18 mouse cellular contexts compared by ENCODE assay signal in genomic region chr5:112346211-112346965, GRCm38 (mm10). TPM values are rescaled to one million over a fixed set of nuclear protein-coding genes. Genes with fewer than 3 reads are reported as not detected.
DNase-seq lines count a peak whose midpoint lies in the region; ATAC-seq and TF ChIP-seq lines count a peak whose summit lies in the region.
"Had no signal": no experiment of that assay in that cellular context is flagged by ENCODE, and none has a peak within 500 bp of the region (broad histone marks: within the 10 kb centered on the region; RNA-seq: fewer than 3 reads in every experiment).

No protein-coding gene starts in this region.

- H3K9me3 ChIP-seq in hindbrain, embryonic 13.5 days = no peaks in the 10 kb centered on the region
- no peaks in the 10 kb centered on the region for H3K9me3 ChIP-seq in hindbrain, postnatal 0 days (ENCODE audit: low read length)
- no peaks in the 10 kb centered on the region for H3K9me3 ChIP-seq in neural tube, embryonic 12.5 days
- no peaks in the 10 kb centered on the region for H3K9me3 ChIP-seq in intestine, embryonic 15.5 days
- no peaks in the 10 kb centered on the region for H3K9me3 ChIP-seq in liver, embryonic 14.5 days (ENCODE audit: control insufficient read depth, low read length)

- DNase-seq in hindbrain, postnatal 0 days (ENCODE audit: low spot score) = no peak
- DNase-seq in neural tube, embryonic 10.5 days (ENCODE audit: extremely low spot score, low spot score) = no peak
- DNase-seq in liver, embryonic 14.5 days (ENCODE audit: low read depth in 3 of 3, low spot score in 3 of 3) = no peak
- no peak for DNase-seq in embryo, embryonic 10.5 days (ENCODE audit: low spot score)
- no peak for DNase-seq in lung, adult 18-20 months
- DNase-seq: cerebellum, adult 11-12 months; kidney, adult 2 months; kidney, postnatal 36 days; lung, adult 2 months; right cerebral cortex, adult 18-20 months had no signal

- no peak overlapping the region for H3K4me2 ChIP-seq in hindbrain, embryonic 13.5 days
- no peak overlapping the region for H3K4me2 ChIP-seq in hindbrain, postnatal 0 days (ENCODE audit: low read depth, low read length)
- 0 out of 2 replicates have a peak overlapping the region, but pooled peaks have one; percentile 9 for H3K4me2 ChIP-seq in neural tube, embryonic 12.5 days (replicated peaks)
- 0 out of 2 replicates have a peak overlapping the region, but pooled peaks have one; percentile 27 for H3K4me2 ChIP-seq in intestine, embryonic 15.5 days (replicated peaks)
- no peak overlapping the region for H3K4me2 ChIP-seq in liver, embryonic 14.5 days (ENCODE audit: low read depth)

- WGBS in hindbrain, embryonic 13.5 days = 88% methylated on average over 16 of the region's 16 CpGs
- 80% methylated on average over 16 of the region's 16 CpGs for WGBS in hindbrain, postnatal 0 days
- WGBS in neural tube, embryonic 12.5 days = 89% methylated on average over 16 of the region's 16 CpGs
- WGBS in intestine, embryonic 15.5 days = 75% methylated on average over 16 of the region's 16 CpGs
- 50% methylated on average over 16 of the region's 16 CpGs for WGBS in liver, embryonic 14.5 days (ENCODE audit: insufficient replicate concordance)

- no peak for TF ChIP-seq EP300 in liver, embryonic 14.5 days (IDR thresholded peaks at IDR 0.05; ENCODE audit: low read depth)

- no peak for TF ChIP-seq CTCF in hindbrain, postnatal 0 days (IDR thresholded peaks at IDR 0.05; ENCODE audit: low read depth)
- TF ChIP-seq CTCF in liver, embryonic 14.5 days (IDR thresholded peaks at IDR 0.05; ENCODE audit: low read depth) = 0 out of 2 replicates have a peak, but pooled peaks have one; percentile 7

- ATAC-seq in hindbrain, embryonic 13.5 days (ENCODE audit: low FRiP score) = no peak
- ATAC-seq in hindbrain, postnatal 0 days = no peak
- ATAC-seq in neural tube, embryonic 12.5 days (ENCODE audit: low FRiP score, low read depth) = no peak
- ATAC-seq in intestine, embryonic 15.5 days = no peak
- no peak for ATAC-seq in liver, embryonic 14.5 days (ENCODE audit: insufficient read depth)
- ATAC-seq: CD4-positive, CD25-positive, alpha-beta regulatory T cell, adult 4 months had no signal

- no peak overlapping the region for H3K4me3 ChIP-seq in hindbrain, embryonic 13.5 days
- no peak overlapping the region for H3K4me3 ChIP-seq in hindbrain, postnatal 0 days (ENCODE audit: low read length)
- H3K4me3 ChIP-seq in neural tube, embryonic 12.5 days = no peak overlapping the region
- no peak overlapping the region for H3K4me3 ChIP-seq in intestine, embryonic 15.5 days (replicated peaks)
- H3K4me3 ChIP-seq in liver, embryonic 14.5 days (ENCODE audit: insufficient read depth in 1 of 2, low read depth in 2 of 2, low read length in 2 of 2) = no peak overlapping the region
- H3K4me3 ChIP-seq: erythroblast, embryonic 14.5 days had no signal

- H3K27ac ChIP-seq in hindbrain, embryonic 13.5 days = no peak overlapping the region
- no peak overlapping the region for H3K27ac ChIP-seq in hindbrain, postnatal 0 days
- H3K27ac ChIP-seq in neural tube, embryonic 12.5 days = no peak overlapping the region
- no peak overlapping the region for H3K27ac ChIP-seq in intestine, embryonic 15.5 days
- H3K27ac ChIP-seq in liver, embryonic 14.5 days = no peak overlapping the region

- H3K4me1 ChIP-seq in hindbrain, embryonic 13.5 days (replicated peaks) = peaks cover 49% of the 10 kb centered on the region
- H3K4me1 ChIP-seq in hindbrain, postnatal 0 days (ENCODE audit: insufficient read depth, low read length) = 0 out of 2 replicates have a peak, but pooled peaks cover 9% of the 10 kb centered on the region
- H3K4me1 ChIP-seq in neural tube, embryonic 12.5 days = peaks cover 38% of the 10 kb centered on the region
- H3K4me1 ChIP-seq in intestine, embryonic 15.5 days (replicated peaks) = peaks cover 24% of the 10 kb centered on the region
- H3K4me1 ChIP-seq in liver, embryonic 14.5 days (replicated peaks; ENCODE audit: control insufficient read depth in 2 of 2, insufficient read depth in 2 of 2, low read length in 1 of 2) = peaks cover 5 to 28% of the 10 kb centered on the region in 2 experiments

- peaks cover 53% of the 10 kb centered on the region for H3K36me3 ChIP-seq in hindbrain, embryonic 13.5 days
- peaks cover 23% of the 10 kb centered on the region; the same call in 1 of the 2 replicates for H3K36me3 ChIP-seq in hindbrain, postnatal 0 days (ENCODE audit: insufficient read depth, low read length)
- H3K36me3 ChIP-seq in neural tube, embryonic 12.5 days = peaks cover 47% of the 10 kb centered on the region
- peaks cover 20% of the 10 kb centered on the region for H3K36me3 ChIP-seq in intestine, embryonic 15.5 days
- no peaks in the 10 kb centered on the region; the same call in 1 of the 2 replicates for H3K36me3 ChIP-seq in liver, embryonic 14.5 days (replicated peaks; ENCODE audit: control insufficient read depth, insufficient read depth, low read depth)

- peak overlapping the region; percentile 56 for H3K9ac ChIP-seq in hindbrain, embryonic 13.5 days
- H3K9ac ChIP-seq in hindbrain, postnatal 0 days (replicated peaks; ENCODE audit: low read length) = no peak overlapping the region
- H3K9ac ChIP-seq in neural tube, embryonic 12.5 days = no peak overlapping the region
- no peak overlapping the region for H3K9ac ChIP-seq in intestine, embryonic 15.5 days
- no peak overlapping the region; the same call in 1 of the 2 replicates for H3K9ac ChIP-seq in liver, embryonic 14.5 days (replicated peaks)

- no peaks in the 10 kb centered on the region for H3K27me3 ChIP-seq in hindbrain, embryonic 13.5 days
- H3K27me3 ChIP-seq in hindbrain, postnatal 0 days (ENCODE audit: insufficient read depth, low read length) = no peaks in the 10 kb centered on the region
- H3K27me3 ChIP-seq in neural tube, embryonic 12.5 days (replicated peaks) = no peaks in the 10 kb centered on the region
- H3K27me3 ChIP-seq in intestine, embryonic 15.5 days (replicated peaks) = no peaks in the 10 kb centered on the region
- no peaks in the 10 kb centered on the region for H3K27me3 ChIP-seq in liver, embryonic 14.5 days (ENCODE audit: control insufficient read depth, insufficient read depth, low read length)

RNA-seq across cellular contexts. Expression of gene Hps4, which starts 3.5 kb away (rescaled TPM):
- 40.3 and 43.2 TPM in 2 replicates for polyA plus RNA-seq in hindbrain, embryonic 13.5 days (2015; fragmentation: Nextera tagmentation; extraction: Ambion mirVana)
- 43.9 and 45.6 TPM in 2 replicates for total RNA-seq in hindbrain, postnatal 0 days (2014; rRNA removed)
- polyA plus RNA-seq in hindbrain, postnatal 0 days (2015; fragmentation: Nextera tagmentation; extraction: Ambion mirVana) = 32.7 and 33.6 TPM in 2 replicates
- 36.1 and 38.4 TPM in 2 replicates for polyA plus RNA-seq in neural tube, embryonic 12.5 days (2016; fragmentation: Nextera tagmentation; extraction: Ambion mirVana)
- polyA plus RNA-seq in intestine, embryonic 15.5 days (2015; fragmentation: Nextera tagmentation; extraction: Ambion mirVana) = 38.7 and 41.8 TPM in 2 replicates
- 10.1 and 10.6 TPM in 2 replicates for polyA plus RNA-seq in liver, embryonic 14.5 days (2012; rRNA removed)
- polyA plus RNA-seq in liver, embryonic 14.5 days (2014; fragmentation: Nextera tagmentation; extraction: Ambion mirVana) = 7.5 and 9.0 TPM in 2 replicates

RNA-seq across cellular contexts. Expression of gene Srrd, which starts 3.5 kb away (rescaled TPM):
- polyA plus RNA-seq in hindbrain, embryonic 13.5 days (2015; fragmentation: Nextera tagmentation; extraction: Ambion mirVana) = 53.6 and 60.2 TPM in 2 replicates
- 84.3 and 92.0 TPM in 2 replicates for total RNA-seq in hindbrain, postnatal 0 days (2014; rRNA removed)
- polyA plus RNA-seq in hindbrain, postnatal 0 days (2015; fragmentation: Nextera tagmentation; extraction: Ambion mirVana) = 49.1 and 56.0 TPM in 2 replicates
- 59.5 and 60.2 TPM in 2 replicates for polyA plus RNA-seq in neural tube, embryonic 12.5 days (2016; fragmentation: Nextera tagmentation; extraction: Ambion mirVana)
- polyA plus RNA-seq in intestine, embryonic 15.5 days (2015; fragmentation: Nextera tagmentation; extraction: Ambion mirVana) = 32.2 and 35.4 TPM in 2 replicates
- polyA plus RNA-seq in liver, embryonic 14.5 days (2012; rRNA removed) = 15.7 and 16.0 TPM in 2 replicates
- polyA plus RNA-seq in liver, embryonic 14.5 days (2014; fragmentation: Nextera tagmentation; extraction: Ambion mirVana) = 13.3 and 15.3 TPM in 2 replicates

RNA-seq across cellular contexts. Expression of gene Gm6583, which starts 9.4 kb away (rescaled TPM):
- 0.17 and 0.34 TPM in 2 replicates for polyA plus RNA-seq in hindbrain, embryonic 13.5 days (2015; fragmentation: Nextera tagmentation; extraction: Ambion mirVana)
- not detected in 2 replicates for total RNA-seq in hindbrain, postnatal 0 days (2014; rRNA removed)
- 0.06 TPM in 1 of 2 replicates, not detected in the other for polyA plus RNA-seq in hindbrain, postnatal 0 days (2015; fragmentation: Nextera tagmentation; extraction: Ambion mirVana)
- 0.20 and 0.28 TPM in 2 replicates for polyA plus RNA-seq in neural tube, embryonic 12.5 days (2016; fragmentation: Nextera tagmentation; extraction: Ambion mirVana)
- polyA plus RNA-seq in intestine, embryonic 15.5 days (2015; fragmentation: Nextera tagmentation; extraction: Ambion mirVana) = 0.16 and 0.23 TPM in 2 replicates
- 0.03 and 0.09 TPM in 2 replicates for polyA plus RNA-seq in liver, embryonic 14.5 days (2012; rRNA removed)
- 0.08 TPM in 1 of 2 replicates, not detected in the other for polyA plus RNA-seq in liver, embryonic 14.5 days (2014; fragmentation: Nextera tagmentation; extraction: Ambion mirVana)
- total RNA-seq: gastrocnemius, postnatal 4 days; hematopoietic stem cell, adult 5-6 weeks had no signal
- polyA plus RNA-seq: kidney, adult 2 months; lung, adult 2 months; spleen, adult 2 months had no signal

RNA-seq across cellular contexts. Expression of gene Tfip11, which starts 20.2 kb away (rescaled TPM):
- polyA plus RNA-seq in hindbrain, embryonic 13.5 days (2015; fragmentation: Nextera tagmentation; extraction: Ambion mirVana) = 32.2 and 33.7 TPM in 2 replicates
- 16.5 and 20.2 TPM in 2 replicates for total RNA-seq in hindbrain, postnatal 0 days (2014; rRNA removed)
- 24.3 and 24.4 TPM in 2 replicates for polyA plus RNA-seq in hindbrain, postnatal 0 days (2015; fragmentation: Nextera tagmentation; extraction: Ambion mirVana)
- 38.8 and 40.3 TPM in 2 replicates for polyA plus RNA-seq in neural tube, embryonic 12.5 days (2016; fragmentation: Nextera tagmentation; extraction: Ambion mirVana)
- 25.5 and 26.2 TPM in 2 replicates for polyA plus RNA-seq in intestine, embryonic 15.5 days (2015; fragmentation: Nextera tagmentation; extraction: Ambion mirVana)
- 10.7 and 11.6 TPM in 2 replicates for polyA plus RNA-seq in liver, embryonic 14.5 days (2012; rRNA removed)
- polyA plus RNA-seq in liver, embryonic 14.5 days (2014; fragmentation: Nextera tagmentation; extraction: Ambion mirVana) = 8.0 and 9.2 TPM in 2 replicates

RNA-seq across cellular contexts. Expression of gene Asphd2, which starts 48.3 kb away (rescaled TPM):
- 35.5 and 37.7 TPM in 2 replicates for polyA plus RNA-seq in hindbrain, embryonic 13.5 days (2015; fragmentation: Nextera tagmentation; extraction: Ambion mirVana)
- total RNA-seq in hindbrain, postnatal 0 days (2014; rRNA removed) = 143 and 164 TPM in 2 replicates
- 113 and 118 TPM in 2 replicates for polyA plus RNA-seq in hindbrain, postnatal 0 days (2015; fragmentation: Nextera tagmentation; extraction: Ambion mirVana)
- polyA plus RNA-seq in neural tube, embryonic 12.5 days (2016; fragmentation: Nextera tagmentation; extraction: Ambion mirVana) = 55.2 and 67.7 TPM in 2 replicates
- polyA plus RNA-seq in intestine, embryonic 15.5 days (2015; fragmentation: Nextera tagmentation; extraction: Ambion mirVana) = 8.5 and 10.1 TPM in 2 replicates
- polyA plus RNA-seq in liver, embryonic 14.5 days (2012; rRNA removed) = 0.10 and 0.26 TPM in 2 replicates
- 0.20 TPM in 1 of 2 replicates, not detected in the other for polyA plus RNA-seq in liver, embryonic 14.5 days (2014; fragmentation: Nextera tagmentation; extraction: Ambion mirVana)
- total RNA-seq: hematopoietic stem cell, adult 5-6 weeks had no signal
- polyA plus RNA-seq: CD4-positive, CD25-positive, alpha-beta regulatory T cell, adult 4 months; erythroblast, embryonic 14.5 days had no signal

Comparison
In these comparisons a context has a peak if more than half of its experiments do, and no peak if none do; other contexts are left out.
1. H3K4me2 ChIP-seq: peak in neural tube, embryonic 12.5 days (single experiment) and intestine, embryonic 15.5 days (single experiment); none in hindbrain, embryonic 13.5 days (single experiment), hindbrain, postnatal 0 days (single experiment) and liver, embryonic 14.5 days (single experiment).